Mouse (Mus musculus): ENCODE results near the gene Neurl1b. TPM values are rescaled to one million over a fixed set of nuclear protein-coding genes. Genes with fewer than 3 reads are reported as not detected.

Neurl1b gene
- polyA plus RNA-seq, 1 experiment = 26.2 TPM

GRCm38 (mm10) chr17:26467619-26468018 is 53.0 kb downstream of the Neurl1b start:
- no peak overlapping the region for H3K27ac ChIP-seq (ENCODE audit: control insufficient read depth, insufficient read depth, low read length)
- H3K36me3 ChIP-seq (ENCODE audit: control insufficient read depth, insufficient read depth, low read length) = no peaks in the 10 kb centered on the region
- H3K4me3 ChIP-seq (ENCODE audit: control insufficient read depth, insufficient read depth, low read length) = no peak overlapping the region
- no peaks in the 10 kb centered on the region for H3K4me1 ChIP-seq (replicated peaks; ENCODE audit: control insufficient read depth, insufficient read depth, low read length)
- no peak for DNase-seq
- 96% methylated on average over 4 of the region's 4 CpGs for WGBS
- H3K27me3 ChIP-seq (ENCODE audit: control insufficient read depth, insufficient read depth, low read length) = no peaks in the 10 kb centered on the region
- no peak for TF ChIP-seq CTCF (IDR thresholded peaks at IDR 0.05; ENCODE audit: borderline replicate concordance, control insufficient read depth, extremely low read depth, insufficient read depth, low read length, poor library complexity)
- TF ChIP-seq POLR2A (IDR thresholded peaks at IDR 0.05; ENCODE audit: control insufficient read depth, extremely low read depth, insufficient read depth, low read length, poor library complexity) = no peak

- no peaks in the 10 kb centered on the region for H3K27me3 ChIP-seq (ENCODE audit: control insufficient read depth, insufficient read depth, low read length)
- no peaks in the 10 kb centered on the region for H3K4me1 ChIP-seq (replicated peaks; ENCODE audit: control insufficient read depth, insufficient read depth, low read length)
These were observed 53.7 kb downstream of the Neurl1b start for GRCm38 (mm10) chr17:26468102-26468894.

GRCm38 (mm10) chr17:26476871-26477270 is 62.2 kb downstream of the Neurl1b start:
- WGBS = 89% methylated on average over 6 of the region's 6 CpGs
- TF ChIP-seq POLR2A (IDR thresholded peaks at IDR 0.05; ENCODE audit: control insufficient read depth, extremely low read depth, insufficient read depth, low read length, poor library complexity) = no peak
- no peak for TF ChIP-seq CTCF (IDR thresholded peaks at IDR 0.05; ENCODE audit: borderline replicate concordance, control insufficient read depth, extremely low read depth, insufficient read depth, low read length, poor library complexity)
- DNase-seq = no peak
- no peak overlapping the region for H3K4me3 ChIP-seq (ENCODE audit: control insufficient read depth, insufficient read depth, low read length)
- H3K27ac ChIP-seq (ENCODE audit: control insufficient read depth, insufficient read depth, low read length) = no peak overlapping the region
- H3K4me1 ChIP-seq (replicated peaks; ENCODE audit: control insufficient read depth, insufficient read depth, low read length) = no peaks in the 10 kb centered on the region
- no peaks in the 10 kb centered on the region for H3K36me3 ChIP-seq (ENCODE audit: control insufficient read depth, insufficient read depth, low read length)
- no peaks in the 10 kb centered on the region for H3K27me3 ChIP-seq (ENCODE audit: control insufficient read depth, insufficient read depth, low read length)

More at GRCm38 (mm10) chr17:26468102-26468894, 53.7 kb downstream of the Neurl1b start:
- H3K27ac ChIP-seq (ENCODE audit: control insufficient read depth, insufficient read depth, low read length) = no peak overlapping the region
- no peak overlapping the region for H3K4me3 ChIP-seq (ENCODE audit: control insufficient read depth, insufficient read depth, low read length)
- 89% methylated on average over 13 of the region's 13 CpGs for WGBS
- no peaks in the 10 kb centered on the region for H3K36me3 ChIP-seq (ENCODE audit: control insufficient read depth, insufficient read depth, low read length)
- no peak for TF ChIP-seq CTCF (IDR thresholded peaks at IDR 0.05; ENCODE audit: borderline replicate concordance, control insufficient read depth, extremely low read depth, insufficient read depth, low read length, poor library complexity)
- no peak for TF ChIP-seq POLR2A (IDR thresholded peaks at IDR 0.05; ENCODE audit: control insufficient read depth, extremely low read depth, insufficient read depth, low read length, poor library complexity)
- no peak for DNase-seq

- Histone ChIP-seq H3K27me3 (ENCODE audit: control insufficient read depth, insufficient read depth, low read length) (no peaks in the 10 kb centered on the region), H3K4me3 (ENCODE audit: control insufficient read depth, insufficient read depth, low read length) (no peak overlapping the region), H3K36me3 (ENCODE audit: control insufficient read depth, insufficient read depth, low read length) (no peaks in the 10 kb centered on the region), H3K27ac (ENCODE audit: control insufficient read depth, insufficient read depth, low read length) (no peak overlapping the region), H3K4me1 (replicated peaks; ENCODE audit: control insufficient read depth, insufficient read depth, low read length) (no peaks in the 10 kb centered on the region)
- DNase-seq = no peak
- TF ChIP-seq CTCF (IDR thresholded peaks at IDR 0.05; ENCODE audit: borderline replicate concordance, control insufficient read depth, extremely low read depth, insufficient read depth, low read length, poor library complexity) (no peak), POLR2A (IDR thresholded peaks at IDR 0.05; ENCODE audit: control insufficient read depth, extremely low read depth, insufficient read depth, low read length, poor library complexity) (no peak)
- 96% methylated on average over 4 of the region's 4 CpGs for WGBS
These were observed 64.0 kb downstream of the Neurl1b start for GRCm38 (mm10) chr17:26478672-26479071.

- Histone ChIP-seq H3K27me3 (ENCODE audit: control insufficient read depth, insufficient read depth, low read length) (no peaks in the 10 kb centered on the region), H3K4me3 (ENCODE audit: control insufficient read depth, insufficient read depth, low read length) (no peak overlapping the region), H3K36me3 (ENCODE audit: control insufficient read depth, insufficient read depth, low read length) (no peaks in the 10 kb centered on the region), H3K4me1 (replicated peaks; ENCODE audit: control insufficient read depth, insufficient read depth, low read length) (no peaks in the 10 kb centered on the region), H3K27ac (ENCODE audit: control insufficient read depth, insufficient read depth, low read length) (no peak overlapping the region)
- DNase-seq = no peak
- TF ChIP-seq CTCF (IDR thresholded peaks at IDR 0.05; ENCODE audit: borderline replicate concordance, control insufficient read depth, extremely low read depth, insufficient read depth, low read length, poor library complexity) (no peak), POLR2A (IDR thresholded peaks at IDR 0.05; ENCODE audit: control insufficient read depth, extremely low read depth, insufficient read depth, low read length, poor library complexity) (no peak)
- 94% methylated on average over 6 of the region's 6 CpGs for WGBS
These were observed 65.0 kb downstream of the Neurl1b start for GRCm38 (mm10) chr17:26479619-26480018.

GRCm38 (mm10) chr17:26480956-26481355 is 66.3 kb downstream of the Neurl1b start:
- Histone ChIP-seq H3K4me3 (ENCODE audit: control insufficient read depth, insufficient read depth, low read length) (no peak overlapping the region), H3K27ac (ENCODE audit: control insufficient read depth, insufficient read depth, low read length) (no peak overlapping the region), H3K4me1 (replicated peaks; ENCODE audit: control insufficient read depth, insufficient read depth, low read length) (no peaks in the 10 kb centered on the region), H3K36me3 (ENCODE audit: control insufficient read depth, insufficient read depth, low read length) (no peaks in the 10 kb centered on the region), H3K27me3 (ENCODE audit: control insufficient read depth, insufficient read depth, low read length) (no peaks in the 10 kb centered on the region)
- TF ChIP-seq POLR2A (IDR thresholded peaks at IDR 0.05; ENCODE audit: control insufficient read depth, extremely low read depth, insufficient read depth, low read length, poor library complexity) = no peak
- TF ChIP-seq CTCF (IDR thresholded peaks at IDR 0.05; ENCODE audit: borderline replicate concordance, control insufficient read depth, extremely low read depth, insufficient read depth, low read length, poor library complexity) = no peak
- DNase-seq = no peak
- 81% methylated on average over 4 of the region's 4 CpGs for WGBS
